In the genomic region with DNA sequence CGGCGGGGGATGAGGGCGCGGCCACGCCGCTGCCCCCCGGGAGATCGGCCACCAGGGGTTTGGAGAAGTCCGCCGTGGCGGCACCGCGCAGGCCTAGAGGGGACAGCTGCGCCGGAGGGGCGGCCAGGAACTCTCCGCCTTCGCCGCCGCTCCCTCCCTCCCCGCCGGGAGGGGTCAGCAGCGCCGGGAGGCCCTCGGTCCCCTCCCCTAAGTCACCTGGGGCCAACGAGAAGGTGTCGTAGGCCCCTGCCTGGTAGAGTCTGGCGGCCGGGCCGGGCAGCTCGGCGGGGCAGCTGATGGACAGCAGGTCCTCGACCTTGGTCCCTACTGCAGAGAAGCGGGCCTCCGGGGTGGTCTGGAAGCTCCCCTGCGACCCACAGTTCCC, we compare ENCODE assay signal across 8 mouse cellular contexts. TPM values are rescaled to one million over a fixed set of nuclear protein-coding genes. Genes with fewer than 3 reads are reported as not detected.
DNase-seq lines count a peak whose midpoint lies in the region; ATAC-seq and TF ChIP-seq lines count a peak whose summit lies in the region.

No protein-coding gene starts in this region.

- no peak for DNase-seq in kidney, postnatal 0 days (ENCODE audit: low spot score)
- DNase-seq in kidney, postnatal 14 days, result no peak
- no peak for DNase-seq in thymus, adult 2 months
- DNase-seq in B cell, adult 2 months, result no peak
- DNase-seq in urinary bladder, adult 18-20 months (ENCODE audit: low spot score in 2 of 2), result no peak

- H3K9me3 ChIP-seq in kidney, postnatal 0 days (replicated peaks; ENCODE audit: low read length), result no peaks in the 10 kb centered on the region
- H3K9me3 ChIP-seq in embryonic facial prominence, embryonic 13.5 days, result no peaks in the 10 kb centered on the region
- no peaks in the 10 kb centered on the region for H3K9me3 ChIP-seq in hindbrain, embryonic 13.5 days
- no peaks in the 10 kb centered on the region for H3K9me3 ChIP-seq in midbrain, embryonic 15.5 days

- H3K27me3 ChIP-seq in kidney, postnatal 0 days (ENCODE audit: insufficient read depth, low read length), result peaks cover 64% of the 10 kb centered on the region
- peaks cover 94% of the 10 kb centered on the region for H3K27me3 ChIP-seq in embryonic facial prominence, embryonic 13.5 days
- peaks cover 95% of the 10 kb centered on the region for H3K27me3 ChIP-seq in hindbrain, embryonic 13.5 days
- peaks cover 60% of the 10 kb centered on the region for H3K27me3 ChIP-seq in midbrain, embryonic 15.5 days (replicated peaks)
- peaks cover 13% of the 10 kb centered on the region for H3K27me3 ChIP-seq in thymus, adult 2 months (ENCODE audit: control insufficient read depth, insufficient read depth, low read length)

- H3K4me2 ChIP-seq in kidney, postnatal 0 days (ENCODE audit: low read length), result peak overlapping the region; percentile 40
- H3K4me2 ChIP-seq in embryonic facial prominence, embryonic 13.5 days, result peak overlapping the region; percentile 87
- H3K4me2 ChIP-seq in hindbrain, embryonic 13.5 days, result peak overlapping the region; percentile 85
- peak overlapping the region; percentile 94 for H3K4me2 ChIP-seq in midbrain, embryonic 15.5 days

- no peak for TF ChIP-seq POLR2A in thymus, adult 2 months (IDR thresholded peaks at IDR 0.05; ENCODE audit: control insufficient read depth, extremely low read depth, insufficient read depth, low read length, poor library complexity)

- H3K4me3 ChIP-seq in kidney, postnatal 0 days (replicated peaks; ENCODE audit: low read depth, low read length), result peak overlapping the region; percentile 20
- H3K4me3 ChIP-seq in embryonic facial prominence, embryonic 13.5 days, result peak overlapping the region; percentile 50
- peak overlapping the region; percentile 47 for H3K4me3 ChIP-seq in hindbrain, embryonic 13.5 days
- H3K4me3 ChIP-seq in midbrain, embryonic 15.5 days, result peak overlapping the region; percentile 48
- no peak overlapping the region for H3K4me3 ChIP-seq in thymus, adult 2 months (ENCODE audit: control insufficient read depth, insufficient read depth, low read length)

- ATAC-seq in kidney, postnatal 0 days (replicated peaks; ENCODE audit: low FRiP score, low read depth), result no peak
- ATAC-seq in embryonic facial prominence, embryonic 13.5 days (ENCODE audit: insufficient number of reproducible peaks, insufficient read depth, low FRiP score, low TSS enrichment, low read depth), result no peak; the same call in 1 of the 2 replicates
- no peak for ATAC-seq in hindbrain, embryonic 13.5 days (ENCODE audit: low FRiP score)
- ATAC-seq in midbrain, embryonic 15.5 days (replicated peaks), result no peak

- 1% methylated on average over 29 of the region's 36 CpGs for WGBS in kidney, postnatal 0 days
- 1% methylated on average over 36 of the region's 36 CpGs for WGBS in embryonic facial prominence, embryonic 13.5 days
- WGBS in hindbrain, embryonic 13.5 days, result 0% methylated on average over 26 of the region's 36 CpGs
- WGBS in midbrain, embryonic 15.5 days, result 2% methylated on average over 32 of the region's 36 CpGs
- 6% methylated on average over 36 of the region's 36 CpGs for WGBS in thymus, adult 2 months

- no peaks in the 10 kb centered on the region; the same call in 1 of the 2 replicates for H3K4me1 ChIP-seq in kidney, postnatal 0 days (replicated peaks; ENCODE audit: insufficient read depth, low read length)
- peaks cover 30% of the 10 kb centered on the region for H3K4me1 ChIP-seq in embryonic facial prominence, embryonic 13.5 days
- H3K4me1 ChIP-seq in hindbrain, embryonic 13.5 days (replicated peaks), result peaks cover 29% of the 10 kb centered on the region
- H3K4me1 ChIP-seq in midbrain, embryonic 15.5 days, result peaks cover 30% of the 10 kb centered on the region
- H3K4me1 ChIP-seq in thymus, adult 2 months (replicated peaks; ENCODE audit: control insufficient read depth, insufficient read depth, low read length), result peaks cover 8% of the 10 kb centered on the region; the same call in 1 of the 2 replicates

- no peak overlapping the region for H3K9ac ChIP-seq in kidney, postnatal 0 days (ENCODE audit: low read depth, low read length)
- H3K9ac ChIP-seq in embryonic facial prominence, embryonic 13.5 days, result no peak overlapping the region
- peak overlapping the region; percentile 58 for H3K9ac ChIP-seq in hindbrain, embryonic 13.5 days
- H3K9ac ChIP-seq in midbrain, embryonic 15.5 days, result no peak overlapping the region

- no peaks in the 10 kb centered on the region for H3K36me3 ChIP-seq in kidney, postnatal 0 days (ENCODE audit: insufficient read depth, low read length)
- H3K36me3 ChIP-seq in embryonic facial prominence, embryonic 13.5 days, result no peaks in the 10 kb centered on the region
- no peaks in the 10 kb centered on the region for H3K36me3 ChIP-seq in hindbrain, embryonic 13.5 days
- H3K36me3 ChIP-seq in midbrain, embryonic 15.5 days (replicated peaks), result no peaks in the 10 kb centered on the region
- H3K36me3 ChIP-seq in thymus, adult 2 months (ENCODE audit: control insufficient read depth, insufficient read depth, low read length), result no peaks in the 10 kb centered on the region

- no peak overlapping the region for H3K27ac ChIP-seq in kidney, postnatal 0 days
- H3K27ac ChIP-seq in embryonic facial prominence, embryonic 13.5 days, result no peak overlapping the region
- H3K27ac ChIP-seq in hindbrain, embryonic 13.5 days, result no peak overlapping the region
- no peak overlapping the region for H3K27ac ChIP-seq in midbrain, embryonic 15.5 days
- no peak overlapping the region for H3K27ac ChIP-seq in thymus, adult 2 months (ENCODE audit: control insufficient read depth, insufficient read depth, low read length)

- TF ChIP-seq CTCF in kidney, postnatal 0 days (IDR thresholded peaks at IDR 0.05; ENCODE audit: low read depth), result no peak
- no peak for TF ChIP-seq CTCF in thymus, adult 2 months (IDR thresholded peaks at IDR 0.05; ENCODE audit: borderline replicate concordance, control insufficient read depth, extremely low read depth, insufficient read depth, low read length, poor library complexity)

RNA-seq across cellular contexts. Expression of gene Egr4, which starts 1.3 kb away (rescaled TPM):
- polyA plus RNA-seq in kidney, postnatal 0 days (2015; fragmentation: Nextera tagmentation; extraction: Ambion mirVana), result not detected in 2 replicates
- polyA plus RNA-seq in embryonic facial prominence, embryonic 13.5 days (2015; fragmentation: Nextera tagmentation; extraction: Ambion mirVana), result not detected in 2 replicates
- polyA plus RNA-seq in hindbrain, embryonic 13.5 days (2015; fragmentation: Nextera tagmentation; extraction: Ambion mirVana), result not detected in 2 replicates
- polyA plus RNA-seq in midbrain, embryonic 15.5 days (2015; fragmentation: Nextera tagmentation; extraction: Ambion mirVana), result not detected in 2 replicates
- 0.12 and 0.19 TPM in 2 replicates for polyA plus RNA-seq in thymus, adult 2 months (2012; rRNA removed)

RNA-seq across cellular contexts. Expression of gene Fbxo41, which starts 9.3 kb away (rescaled TPM):
- 0.04 and 0.08 TPM in 2 replicates for polyA plus RNA-seq in kidney, postnatal 0 days (2015; fragmentation: Nextera tagmentation; extraction: Ambion mirVana)
- 0.36 and 0.42 TPM in 2 replicates for polyA plus RNA-seq in embryonic facial prominence, embryonic 13.5 days (2015; fragmentation: Nextera tagmentation; extraction: Ambion mirVana)
- 5.3 and 5.5 TPM in 2 replicates for polyA plus RNA-seq in hindbrain, embryonic 13.5 days (2015; fragmentation: Nextera tagmentation; extraction: Ambion mirVana)
- polyA plus RNA-seq in midbrain, embryonic 15.5 days (2015; fragmentation: Nextera tagmentation; extraction: Ambion mirVana), result 11.4 and 11.5 TPM in 2 replicates
- 0.03 and 0.04 TPM in 2 replicates for polyA plus RNA-seq in thymus, adult 2 months (2012; rRNA removed)

Comparison
In these comparisons a context has a peak if more than half of its experiments do, and no peak if none do; other contexts are left out.
1. H3K4me2 ChIP-seq: peak in every context shown above with its lines; median percentile 94 in midbrain, embryonic 15.5 days; 87 in embryonic facial prominence, embryonic 13.5 days; 85 in hindbrain, embryonic 13.5 days; 40 in kidney, postnatal 0 days.